Mouse (Mus musculus): ENCODE data around the gene Syne2. TPM values are rescaled to one million over a fixed set of nuclear protein-coding genes. Genes with fewer than 3 reads are reported as not detected.

Gene Syne2
- total and polyA plus RNA-seq, 3 experiments, result 3.9 to 7.5 (median 4.9) TPM

DNA sequence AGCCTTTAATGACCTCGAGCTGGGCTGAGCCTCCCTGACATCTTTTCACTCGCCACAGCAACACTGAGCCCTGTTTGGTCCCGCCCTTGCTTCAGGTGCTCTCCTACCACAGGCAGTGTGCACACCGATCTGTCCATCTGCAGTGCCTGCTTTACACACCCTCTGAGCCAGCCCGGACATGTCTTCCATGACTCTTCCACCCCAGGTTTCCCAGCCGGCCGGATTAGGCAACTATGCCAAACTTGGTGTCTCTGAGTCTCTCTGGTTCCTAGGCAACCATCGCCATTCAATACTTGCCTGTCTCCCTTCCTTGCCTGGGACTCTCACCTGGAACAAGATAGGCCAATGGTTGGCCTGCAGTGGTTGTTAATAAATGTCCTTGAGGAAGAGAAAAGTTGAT lies 224.4 kb downstream of the Syne2 start:
- dilution Hi-C loops (cut with MboI; ENCODE audit: extremely low pct_ligation_motif_present, extremely low pct_unique_long_range_greater_than_20kb, low sequenced_read_pairs), result no loop called here

DNA sequence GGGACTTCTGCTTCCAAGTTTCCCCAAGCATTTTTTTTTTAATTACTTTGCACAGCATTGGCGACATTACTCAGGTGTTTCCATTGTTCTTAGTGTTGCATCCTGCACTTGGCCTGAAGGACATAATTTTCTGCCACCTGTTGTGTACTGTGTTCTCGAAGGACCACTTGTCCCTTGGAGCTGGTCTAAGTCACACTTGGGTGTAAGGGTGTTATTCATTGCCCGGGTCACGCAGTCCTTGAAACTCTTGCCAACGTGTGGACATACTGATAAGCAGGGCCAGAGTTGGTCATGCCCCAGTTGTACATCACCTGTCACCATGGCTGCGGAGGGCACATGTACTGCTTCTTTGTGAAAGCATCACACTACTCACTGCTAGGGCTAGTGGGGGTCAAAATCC lies 228.6 kb downstream of the Syne2 start:
- Histone ChIP-seq H3K27ac (ENCODE audit: insufficient read depth, low read depth) (no peak overlapping the region), H3K4me3 (replicated peaks in 1 of 3; ENCODE audit: low read depth in 2 of 3, low read length in 2 of 3, poor library complexity in 1 of 3) (no peak overlapping the region), H3K9ac (ENCODE audit: insufficient read depth, low read depth) (no peak overlapping the region), H3K27me3 (replicated peaks) (no peaks in the 10 kb centered on the region), H3K36me3 (replicated peaks in 1 of 2; ENCODE audit: control insufficient read depth in 1 of 2, insufficient read depth in 1 of 2, low read length in 1 of 2) (peaks cover 0 to 18% of the 10 kb centered on the region in 2 experiments), H3K4me2 (ENCODE audit: insufficient read depth, low read depth, poor library complexity, severe bottlenecking) (no peak overlapping the region), H3K9me3 (replicated peaks; ENCODE audit: low read length) (no peaks in the 10 kb centered on the region), H3K79me2 (replicated peaks; ENCODE audit: control insufficient read depth, extremely low read depth, insufficient read depth, poor library complexity, severe bottlenecking) (no peaks in the 10 kb centered on the region), H3K4me1 (ENCODE audit: control insufficient read depth in 1 of 2, insufficient read depth in 2 of 2) (peaks cover 0 to 2% of the 10 kb centered on the region in 2 experiments; a peak in 1 of 4 replicates)
- in situ Hi-C loops (cut with MboI; ENCODE audit: low pct_ligation_motif_present, low pct_unique_long_range_greater_than_20kb, low sequenced_read_pairs), result no loop called here
- dilution Hi-C loops (cut with MboI; ENCODE audit: extremely low pct_ligation_motif_present, extremely low pct_unique_long_range_greater_than_20kb, low sequenced_read_pairs), result no loop called here
- no peak for DNase-seq (ENCODE audit: extremely low read depth)
- TF ChIP-seq MEF2A (IDR thresholded peaks at IDR 0.05; ENCODE audit: borderline replicate concordance, low read depth, low read length) (no peak), JUND (conservative IDR thresholded peaks at IDR 0.05; ENCODE audit: low read depth, low read length) (no peak), ZKSCAN1 (IDR thresholded peaks at IDR 0.05; ENCODE audit: borderline replicate concordance, low read depth, low read length) (no peak), MYC (IDR thresholded peaks at IDR 0.05; ENCODE audit: low read depth, low read length) (no peak), CHD2 (IDR thresholded peaks at IDR 0.05; ENCODE audit: low read length) (no peak), EP300 (IDR thresholded peaks at IDR 0.05; ENCODE audit: low read length) (no peak), ZNF384 (IDR thresholded peaks at IDR 0.05; ENCODE audit: low read depth, low read length) (no peak), NELFE (IDR thresholded peaks at IDR 0.05; ENCODE audit: low read depth, low read length) (no peak), NRF1 (IDR thresholded peaks at IDR 0.05; ENCODE audit: low read depth, low read length) (no peak), UBTF (IDR thresholded peaks at IDR 0.05; ENCODE audit: low read depth, low read length) (no peak), SMC3 (IDR thresholded peaks at IDR 0.05; ENCODE audit: low read depth, low read length) (no peak), RCOR1 (conservative IDR thresholded peaks at IDR 0.05; ENCODE audit: low read depth, low read length) (no peak), ZMIZ1 (IDR thresholded peaks at IDR 0.05; ENCODE audit: low read depth, low read length) (no peak), JUN (IDR thresholded peaks at IDR 0.05; ENCODE audit: insufficient read depth, low read depth, low read length) (no peak)

More for the DNA sequence above, 224.4 kb downstream of the Syne2 start:
- H3K4me3 ChIP-seq (replicated peaks in 1 of 3; ENCODE audit: low read depth in 2 of 3, low read length in 2 of 3, poor library complexity in 1 of 3), result no peak overlapping the region
- no peaks in the 10 kb centered on the region for H3K27me3 ChIP-seq (replicated peaks)
- peaks cover 0 to 14% of the 10 kb centered on the region in 2 experiments for H3K36me3 ChIP-seq (replicated peaks in 1 of 2; ENCODE audit: control insufficient read depth in 1 of 2, insufficient read depth in 1 of 2, low read length in 1 of 2)
- H3K9ac ChIP-seq (ENCODE audit: insufficient read depth, low read depth), result no peak overlapping the region
- peaks cover 0 to 2% of the 10 kb centered on the region in 2 experiments; a peak in 1 of 4 replicates for H3K4me1 ChIP-seq (ENCODE audit: control insufficient read depth in 1 of 2, insufficient read depth in 2 of 2)
- TF ChIP-seq JUN (IDR thresholded peaks at IDR 0.05; ENCODE audit: insufficient read depth, low read depth, low read length) (no peak), UBTF (IDR thresholded peaks at IDR 0.05; ENCODE audit: low read depth, low read length) (no peak), CTCF (conservative IDR thresholded peaks at IDR 0.05 in 1 of 2, IDR thresholded peaks at IDR 0.05 in 1 of 2; ENCODE audit: low read depth in 2 of 2, low read length in 2 of 2) (no peak), ZMIZ1 (IDR thresholded peaks at IDR 0.05; ENCODE audit: low read depth, low read length) (no peak), ZNF384 (IDR thresholded peaks at IDR 0.05; ENCODE audit: low read depth, low read length) (no peak), USF1 (IDR thresholded peaks at IDR 0.05; ENCODE audit: low read depth, low read length) (no peak), ELF1 (IDR thresholded peaks at IDR 0.05; ENCODE audit: low read depth, low read length) (no peak), NELFE (IDR thresholded peaks at IDR 0.05; ENCODE audit: low read depth, low read length) (no peak), ETS1 (conservative IDR thresholded peaks at IDR 0.05; ENCODE audit: low read depth, low read length) (no peak), ZC3H11A (IDR thresholded peaks at IDR 0.05; ENCODE audit: low read depth, low read length) (no peak), PAX5 (IDR thresholded peaks at IDR 0.05; ENCODE audit: low read length) (no peak), EP300 (IDR thresholded peaks at IDR 0.05; ENCODE audit: low read length) (no peak)
- H3K27ac ChIP-seq (ENCODE audit: insufficient read depth, low read depth), result no peak overlapping the region
- no peak for DNase-seq (ENCODE audit: extremely low read depth)
- in situ Hi-C loops (cut with MboI; ENCODE audit: low pct_ligation_motif_present, low pct_unique_long_range_greater_than_20kb, low sequenced_read_pairs), result no loop called here
- H3K4me2 ChIP-seq (ENCODE audit: insufficient read depth, low read depth, poor library complexity, severe bottlenecking), result no peak overlapping the region
- H3K79me2 ChIP-seq (replicated peaks; ENCODE audit: control insufficient read depth, extremely low read depth, insufficient read depth, poor library complexity, severe bottlenecking), result no peaks in the 10 kb centered on the region
- no peaks in the 10 kb centered on the region for H3K9me3 ChIP-seq (replicated peaks; ENCODE audit: low read length)

Data from CH12.LX (cell line).